Mouse (Mus musculus) neural tube, embryonic 13.5 days (tissue): ENCODE results near the gene Ager. TPM values are rescaled to one million over a fixed set of nuclear protein-coding genes. Genes with fewer than 3 reads are reported as not detected.

Experiments
- ATAC-seq: fragments of 200-750 bp; cut with Nextera tagmentation; 2 replicates; pipeline ENCODE4 v1.8.0; 2017; ENCODE audit warnings: low read depth, mild to moderate bottlenecking, moderate TSS enrichment, moderate library complexity
- H3K27ac ChIP-seq: fragments of 300-500 bp; sonication (generic); replicated peaks from 2 replicates; pipeline ENCODE4 v1.5.1; 2015; ENCODE audit warnings: moderate library complexity, mild to moderate bottlenecking, inconsistent platforms
- H3K27me3 ChIP-seq: fragments of 300-500 bp; sonication (generic); 2 replicates; pipeline ENCODE4 v1.6.1; 2015; ENCODE audit warnings: mild to moderate bottlenecking, inconsistent platforms
- H3K36me3 ChIP-seq: fragments of 300-500 bp; sonication (generic); 2 replicates; pipeline ENCODE4 v1.6.1; 2015; ENCODE audit warnings: mild to moderate bottlenecking, inconsistent platforms
- H3K4me1 ChIP-seq: fragments of 300-500 bp; sonication (generic); replicated peaks from 2 replicates; pipeline ENCODE4 v1.6.1; 2015; ENCODE audit warnings: inconsistent platforms
- H3K4me2 ChIP-seq: fragments of 300-500 bp; sonication (generic); 2 replicates; pipeline ENCODE4 v1.6.1; 2015; ENCODE audit warnings: inconsistent platforms, mild to moderate bottlenecking, moderate library complexity
- H3K4me3 ChIP-seq: fragments of 300-500 bp; sonication (generic); 2 replicates; pipeline ENCODE4 v1.5.1; 2015; ENCODE audit warnings: mild to moderate bottlenecking, inconsistent platforms
- H3K9ac ChIP-seq: fragments of 300-500 bp; sonication (generic); 2 replicates; pipeline ENCODE4 v1.6.1; 2015; ENCODE audit warnings: moderate library complexity, mild to moderate bottlenecking, inconsistent platforms
- H3K9me3 ChIP-seq: fragments of 300-500 bp; sonication (generic); 2 replicates; pipeline ENCODE4 v1.6.1; 2016; ENCODE audit warnings: inconsistent platforms
- WGBS: fragments of 180-500 bp; shearing (Covaris S2); methylation state at CpG from one replicate; pipeline ENCODE4 v1.1.7; 2015; 5-methylcytosine and 5-hydroxymethylcytosine counted together
- polyA plus RNA-seq: library from polyadenylated mRNA; unstranded; fragments of >200 nt; fragmentation: Nextera tagmentation; extraction: Ambion mirVana; gene quantifications from 2 replicates; pipeline ENCODE4 v1.2.1, GENCODE M21; 2015

Ager gene
- polyA plus RNA-seq, 1 experiment from 2014 or later, result 2.0 TPM

DNA sequence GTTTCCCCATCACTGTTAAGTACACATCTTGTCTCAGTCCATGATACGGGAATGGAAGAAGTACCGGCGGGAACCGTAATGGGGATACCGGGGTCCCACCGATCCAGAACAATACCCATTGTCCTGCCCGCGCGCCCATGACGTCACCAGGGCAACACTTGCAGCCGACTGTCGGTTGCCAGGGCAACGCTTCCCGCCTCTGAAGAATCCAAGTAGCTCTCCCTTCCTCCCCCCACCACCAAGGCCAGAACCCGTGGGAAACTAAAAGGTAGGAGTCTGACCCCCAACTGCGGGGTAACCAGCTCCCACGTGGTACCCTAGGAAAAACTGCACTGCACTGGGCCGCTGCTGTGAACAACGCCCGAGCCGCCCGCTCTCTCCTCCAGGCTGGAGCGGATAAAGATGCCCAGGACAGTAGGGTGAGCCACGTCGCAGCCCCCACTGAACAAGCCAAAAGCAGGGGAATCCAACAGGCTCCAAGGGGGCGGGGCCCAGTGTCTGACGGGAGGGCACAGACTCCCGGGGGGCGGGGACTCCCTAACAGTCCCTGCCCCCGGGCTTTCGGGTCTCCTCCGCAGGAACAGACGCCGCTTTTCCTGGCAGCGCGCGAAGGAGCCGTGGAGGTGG is 10.8 kb upstream of the Ager start:
- WGBS, result under 1% methylated on average over 38 of the region's 38 CpGs
- H3K4me3 ChIP-seq, result peak overlapping the region; percentile 64

GRCm38 (mm10) chr17:34587423-34587811 is 10.2 kb upstream of the Ager start:
- WGBS, result 0% methylated on average over 50 of the region's 50 CpGs
- Histone ChIP-seq H3K27ac (peak overlapping the region; percentile 98), H3K4me1 (peaks cover 58% of the 10 kb centered on the region), H3K36me3 (no peaks in the 10 kb centered on the region), H3K27me3 (no peaks in the 10 kb centered on the region), H3K4me2 (peak overlapping the region; percentile 74), H3K4me3 (peak overlapping the region; percentile 64), H3K9ac (peak overlapping the region; percentile 90), H3K9me3 (no peaks in the 10 kb centered on the region)
- ATAC-seq, result peak; percentile 81

More for the DNA sequence above, 10.8 kb upstream of the Ager start:
- Histone ChIP-seq H3K4me2 (peak overlapping the region; percentile 74), H3K27me3 (no peaks in the 10 kb centered on the region), H3K4me1 (peaks cover 56% of the 10 kb centered on the region), H3K9ac (peak overlapping the region; percentile 90), H3K36me3 (no peaks in the 10 kb centered on the region), H3K27ac (peak overlapping the region; percentile 98), H3K9me3 (no peaks in the 10 kb centered on the region)
- peak; percentile 76 for ATAC-seq

- Histone ChIP-seq H3K27me3 (no peaks in the 10 kb centered on the region), H3K4me2 (peak overlapping the region; percentile 74)
- WGBS, result 3% methylated on average over 19 of the region's 19 CpGs
Observed at GRCm38 (mm10) chr17:34587814-34588213, 9.8 kb upstream of the Ager start.

GRCm38 (mm10) chr17:34588767-34589166 is 8.9 kb upstream of the Ager start:
- 86% methylated on average over 3 of the region's 3 CpGs for WGBS

More at GRCm38 (mm10) chr17:34587814-34588213, 9.8 kb upstream of the Ager start:
- H3K9me3 ChIP-seq, result no peaks in the 10 kb centered on the region
- peak overlapping the region; percentile 64 for H3K4me3 ChIP-seq
- peak overlapping the region; percentile 90 for H3K9ac ChIP-seq
- H3K4me1 ChIP-seq, result peaks cover 62% of the 10 kb centered on the region
- no peak for ATAC-seq
- no peaks in the 10 kb centered on the region for H3K36me3 ChIP-seq
- peak overlapping the region; percentile 98 for H3K27ac ChIP-seq

DNA sequence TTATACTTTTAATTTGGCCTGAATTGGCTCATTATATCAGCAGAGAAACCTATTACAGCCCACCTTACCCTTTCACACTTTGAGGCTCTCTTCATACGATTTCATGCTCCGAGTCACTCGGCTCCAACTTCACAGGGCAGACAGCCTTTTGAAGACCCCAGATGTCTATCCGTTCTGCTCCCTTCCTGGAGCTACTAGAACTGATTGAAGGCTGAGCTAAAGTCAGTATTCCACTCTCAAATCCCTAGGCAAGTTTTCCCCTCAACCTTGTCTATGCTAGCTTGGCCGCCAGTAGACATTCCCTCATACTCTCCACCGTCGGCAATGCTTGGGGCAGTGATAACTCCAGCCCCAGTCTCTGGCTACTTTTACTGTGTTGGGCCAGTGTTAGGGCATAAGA is 8.5 kb upstream of the Ager start:
- H3K9me3 ChIP-seq, result no peaks in the 10 kb centered on the region

More at GRCm38 (mm10) chr17:34588767-34589166, 8.9 kb upstream of the Ager start:
- peaks cover 71% of the 10 kb centered on the region for H3K4me1 ChIP-seq
- no peak for ATAC-seq
- H3K27me3 ChIP-seq, result no peaks in the 10 kb centered on the region
- no peaks in the 10 kb centered on the region for H3K9me3 ChIP-seq
- H3K27ac ChIP-seq, result no peak overlapping the region
- no peak overlapping the region for H3K9ac ChIP-seq
- H3K4me2 ChIP-seq, result no peak overlapping the region
- H3K36me3 ChIP-seq, result no peaks in the 10 kb centered on the region
- no peak overlapping the region for H3K4me3 ChIP-seq

GRCm38 (mm10) chr17:34589681-34590101 is 8.0 kb upstream of the Ager start, which contains the start of gene Gpsm3:
TSS of gene Gpsm3 (plus strand) at chr17:34589806.
- WGBS, result 40% methylated on average over 7 of the region's 7 CpGs
- no peak for ATAC-seq
- Histone ChIP-seq H3K9ac (peak within 1 kb of the TSS; percentile 17; the same call in 1 of the 2 replicates), H3K4me1 (peaks cover 80% of the 10 kb centered on the region), H3K9me3 (no peaks in the 10 kb centered on the region), H3K27me3 (no peaks in the 10 kb centered on the region), H3K27ac (peak within 1 kb of the TSS; percentile 99; the same call in 1 of the 2 replicates), H3K36me3 (peaks cover 3% of the 10 kb centered on the region), H3K4me2 (peak within 1 kb of the TSS; percentile 91), H3K4me3 (0 out of 2 replicates have a peak within 1 kb of the TSS, but pooled peaks have one; percentile 0)

More for the DNA sequence above, 8.5 kb upstream of the Ager start:
- H3K4me3 ChIP-seq, result no peak overlapping the region
- peak overlapping the region; percentile 21 for H3K4me2 ChIP-seq
- H3K9ac ChIP-seq, result peak overlapping the region; percentile 17; the same call in 1 of the 2 replicates
- no peaks in the 10 kb centered on the region for H3K36me3 ChIP-seq
- H3K27me3 ChIP-seq, result no peaks in the 10 kb centered on the region
- no peak for ATAC-seq
- peak overlapping the region; percentile 54; the same call in 1 of the 2 replicates for H3K27ac ChIP-seq
- H3K4me1 ChIP-seq, result peaks cover 75% of the 10 kb centered on the region
- 56% methylated on average over 7 of the region's 7 CpGs for WGBS

DNA sequence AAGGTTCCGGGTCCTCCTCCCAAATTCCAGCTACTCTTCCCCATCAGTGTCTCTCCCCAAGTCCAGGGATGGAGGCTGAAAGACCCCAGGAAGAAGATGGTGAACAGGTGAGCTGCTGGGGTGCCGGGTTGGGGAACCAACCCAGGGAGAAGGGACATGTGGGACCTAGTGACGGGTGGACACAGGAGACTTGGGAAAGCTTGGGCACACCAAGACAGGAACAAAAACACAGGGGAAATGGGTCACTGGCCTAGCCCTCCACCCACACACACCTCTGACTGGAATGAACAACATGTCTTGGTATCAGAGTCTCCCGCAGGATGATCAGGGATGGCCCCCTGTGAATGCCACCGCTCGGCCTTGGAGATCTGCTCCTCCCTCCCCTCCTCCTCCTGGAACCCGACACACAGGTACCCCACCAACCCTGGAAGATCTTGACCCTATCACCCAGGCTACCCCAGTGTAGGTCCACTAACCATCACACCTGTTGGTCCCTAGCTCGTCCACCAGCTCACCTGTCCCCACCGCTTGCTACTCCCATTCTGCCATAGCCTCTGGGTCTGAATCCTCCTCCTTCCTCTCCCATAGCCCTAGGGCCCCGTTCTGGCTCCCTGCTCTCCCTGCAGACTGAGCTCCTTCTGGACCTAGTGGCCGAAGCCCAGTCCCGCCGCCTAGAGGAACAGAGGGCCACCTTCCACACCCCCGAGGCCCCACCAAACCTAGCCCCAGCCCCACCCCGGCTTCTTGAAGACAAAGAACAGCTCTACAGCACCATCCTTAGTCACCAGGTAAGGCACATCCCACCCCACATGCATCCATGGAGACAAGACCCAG is 7.3 kb upstream of the Ager start:
- Histone ChIP-seq H3K27me3 (no peaks in the 10 kb centered on the region), H3K4me2 (peak overlapping the region; percentile 91), H3K36me3 (peaks cover 10% of the 10 kb centered on the region), H3K9ac (no peak overlapping the region), H3K4me3 (0 out of 2 replicates have a peak overlapping the region, but pooled peaks have one; percentile 0), H3K9me3 (no peaks in the 10 kb centered on the region), H3K27ac (peak overlapping the region; percentile 99), H3K4me1 (peaks cover 84% of the 10 kb centered on the region)
- WGBS, result 70% methylated on average over 15 of the region's 15 CpGs
- no peak for ATAC-seq

- WGBS, result 3% methylated on average over 21 of the region's 21 CpGs
- peak within 1 kb of the TSS; percentile 91 for H3K4me2 ChIP-seq
- H3K27ac ChIP-seq, result peak within 1 kb of the TSS; percentile 99
- no peaks in the 10 kb centered on the region for H3K27me3 ChIP-seq
- peak within 1 kb of the TSS; percentile 81 for H3K4me3 ChIP-seq
- peak within 1 kb of the TSS; percentile 98 for H3K9ac ChIP-seq
- H3K36me3 ChIP-seq, result peaks cover 18% of the 10 kb centered on the region
- ATAC-seq, result peak; percentile 6
- peaks cover 76% of the 10 kb centered on the region for H3K4me1 ChIP-seq
- H3K9me3 ChIP-seq, result no peaks in the 10 kb centered on the region
Observed at GRCm38 (mm10) chr17:34591029-34591993, 6.4 kb upstream of the Ager start, which contains the start of gene Pbx2. TSS of gene Pbx2 (plus strand) at chr17:34591266.

DNA sequence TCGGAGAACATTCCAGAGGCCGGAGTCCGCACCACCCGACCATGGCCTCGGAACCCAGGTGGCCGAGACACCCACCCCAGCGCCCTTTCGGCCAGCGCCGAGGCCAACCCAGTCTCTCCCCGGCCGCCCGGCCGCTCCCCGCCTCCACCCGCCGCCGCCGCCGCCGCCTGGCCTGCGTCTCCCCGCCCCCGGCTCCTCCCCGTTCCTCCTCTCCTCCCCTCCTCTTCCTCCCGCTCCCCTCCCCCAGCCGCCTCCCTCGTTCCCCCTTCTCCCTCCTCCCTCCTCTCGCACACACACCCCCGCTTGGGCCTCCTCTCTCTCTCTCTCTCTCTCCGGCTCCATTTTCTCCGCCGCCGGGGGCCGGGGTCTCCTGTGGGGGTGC is 5.7 kb upstream of the Ager start:
- 2% methylated on average over 16 of the region's 35 CpGs for WGBS
- Histone ChIP-seq H3K36me3 (peaks cover 18% of the 10 kb centered on the region), H3K4me1 (peaks cover 73% of the 10 kb centered on the region), H3K4me2 (peak overlapping the region; percentile 91), H3K27ac (peak overlapping the region; percentile 99), H3K4me3 (peak overlapping the region; percentile 81), H3K9me3 (no peaks in the 10 kb centered on the region), H3K9ac (peak overlapping the region; percentile 98), H3K27me3 (no peaks in the 10 kb centered on the region)
- ATAC-seq, result peak; percentile 15

DNA sequence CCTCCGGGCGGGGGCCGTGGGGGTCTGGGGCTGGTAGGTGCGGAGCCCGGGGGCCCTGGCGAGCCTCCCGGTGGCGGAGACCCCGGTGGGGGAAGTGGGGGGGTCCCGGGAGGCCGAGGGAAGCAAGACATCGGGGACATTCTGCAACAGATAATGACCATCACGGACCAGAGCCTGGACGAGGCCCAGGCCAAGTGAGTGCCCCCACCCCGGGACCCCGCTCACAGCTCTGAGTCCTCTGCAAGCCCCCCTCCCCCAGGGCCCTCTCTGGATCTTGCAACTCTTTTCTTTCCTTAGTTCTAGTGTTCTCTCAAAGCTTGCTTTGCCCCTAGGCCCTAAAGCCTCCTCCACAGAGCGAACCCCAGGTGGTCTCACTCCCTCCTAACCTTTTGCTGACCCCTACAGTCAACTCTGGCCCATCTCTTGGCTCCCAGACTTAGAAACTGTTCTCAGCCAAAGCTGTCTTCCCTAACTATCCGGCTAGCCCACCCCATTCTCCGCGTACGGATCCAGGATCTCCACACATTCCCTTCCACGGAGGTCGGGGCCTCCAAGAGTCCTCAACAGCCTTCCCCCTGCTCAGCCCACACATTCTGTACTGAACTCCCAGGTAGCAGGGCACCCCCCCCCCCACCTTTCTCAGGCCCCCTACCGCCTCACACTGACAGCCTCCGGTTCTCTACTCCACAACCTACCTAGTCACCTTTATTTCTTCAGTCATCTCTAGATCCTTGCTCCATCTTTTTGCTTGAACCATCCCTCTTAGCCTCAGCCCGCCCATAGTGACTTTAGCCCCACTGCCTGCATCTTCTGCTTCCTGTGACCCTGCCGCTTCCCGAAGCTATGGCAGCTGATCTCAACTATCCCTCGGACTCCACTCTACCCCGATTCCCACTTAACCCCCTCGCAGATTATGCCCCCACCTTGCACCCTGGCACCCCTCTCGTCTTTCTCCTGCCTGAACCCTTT is 4.8 kb upstream of the Ager start:
- Histone ChIP-seq H3K36me3 (peaks cover 18% of the 10 kb centered on the region), H3K27ac (peak overlapping the region; percentile 99)

More for the DNA sequence above, 4.8 kb upstream of the Ager start:
- H3K4me1 ChIP-seq, result peaks cover 76% of the 10 kb centered on the region
- H3K4me3 ChIP-seq, result peak overlapping the region; percentile 81
- peak; percentile 33 for ATAC-seq
- H3K9me3 ChIP-seq, result no peaks in the 10 kb centered on the region
- 2% methylated on average over 27 of the region's 32 CpGs for WGBS
- peak overlapping the region; percentile 91 for H3K4me2 ChIP-seq
- H3K9ac ChIP-seq, result peak overlapping the region; percentile 98
- no peaks in the 10 kb centered on the region for H3K27me3 ChIP-seq
